Mouse (Mus musculus) CH12.LX (cell line): ENCODE measurements at regions not wholly inside any gene's neighbourhood (a gene's known extent, or its start where the extent isn't known, plus 50 kb on each side); places are given as distances from the start of the nearest gene placed in this dataset.

ENCODE experiments used
- DNase-seq: peaks from one replicate; pipeline ENCODE4 v3.0.0-alpha.2; 2013; ENCODE audit errors: extremely low read depth
- H3K27ac ChIP-seq: 2 replicates; pipeline ENCODE4 v1.5.1; 2012; ENCODE audit warnings: low read depth, mild to moderate bottlenecking, control low read depth, moderate library complexity; ENCODE audit not compliant: insufficient read depth
- H3K27me3 ChIP-seq: replicated peaks from 2 replicates; pipeline ENCODE3; 2012; ENCODE audit warnings: inconsistent platforms
- H3K36me3 ChIP-seq, 2 experiments: replicated peaks in 1 of 2; 2 replicates each; pipeline versions ENCODE3 to v1.6.1; 2012; ENCODE audit warnings: inconsistent platforms in 1 of 2, low read length in 1 of 2, mild to moderate bottlenecking in 1 of 2, mixed read lengths in 1 of 2, moderate library complexity in 1 of 2; ENCODE audit not compliant: control insufficient read depth in 1 of 2, insufficient read depth in 1 of 2
- H3K4me1 ChIP-seq, 2 experiments: 2 replicates each; pipeline ENCODE4 v1.6.1; 2012; ENCODE audit warnings: inconsistent platforms in 1 of 2, moderate library complexity in 1 of 2; ENCODE audit not compliant: insufficient read depth in 2 of 2, control insufficient read depth in 1 of 2
- H3K4me2 ChIP-seq: 2 replicates; pipeline ENCODE4 v1.6.1; 2012; ENCODE audit warnings: low read depth, mild to moderate bottlenecking, control low read depth; ENCODE audit not compliant: poor library complexity, insufficient read depth, severe bottlenecking
- H3K4me3 ChIP-seq, 3 experiments: fragments of 150-350 bp in 1 of 3; sonication (generic) in 1 of 3; replicated peaks in 1 of 3; 2 replicates each; pipeline versions ENCODE3 to v1.5.1; 2011 to 2012; ENCODE audit warnings: low read depth in 2 of 3, low read length in 2 of 3, mild to moderate bottlenecking in 2 of 3, moderate library complexity in 2 of 3, control low read depth in 1 of 3, improper control_type of control experiment in 1 of 3, inconsistent platforms in 1 of 3, mixed read lengths in 1 of 3; ENCODE audit not compliant: poor library complexity in 1 of 3
- H3K79me2 ChIP-seq: replicated peaks from 2 replicates; pipeline ENCODE4 v1.6.1; 2012; ENCODE audit warnings: mild to moderate bottlenecking, moderate library complexity; ENCODE audit not compliant: control insufficient read depth, poor library complexity, insufficient read depth, severe bottlenecking; ENCODE audit errors: extremely low read depth
- H3K9ac ChIP-seq: 2 replicates; pipeline ENCODE4 v1.6.1; 2012; ENCODE audit warnings: low read depth, mild to moderate bottlenecking, control low read depth, moderate library complexity; ENCODE audit not compliant: insufficient read depth
- H3K9me3 ChIP-seq: replicated peaks from 2 replicates; pipeline ENCODE3; 2012; ENCODE audit warnings: low read length, inconsistent platforms, mixed read lengths
- BHLHE40 ChIP-seq: IDR thresholded peaks from 2 replicates; pipeline ENCODE4 v1.6.1; 2011; ENCODE audit warnings: mild to moderate bottlenecking, low read depth, low read length, improper control_type of control experiment
- CHD1 ChIP-seq: IDR thresholded peaks from 2 replicates; pipeline ENCODE4 v1.6.1; 2012; ENCODE audit warnings: low read depth, low read length, improper control_type of control experiment, inconsistent platforms
- CTCF ChIP-seq, 2 experiments: IDR thresholded peaks in 1 of 2; conservative IDR thresholded peaks in 1 of 2; 2 replicates each; pipeline ENCODE4 v1.5.1; 2011 to 2012; ENCODE audit warnings: low read depth in 2 of 2, low read length in 2 of 2, improper control_type of control experiment in 1 of 2, inconsistent platforms in 1 of 2, mild to moderate bottlenecking in 1 of 2, moderate library complexity in 1 of 2
- ELF1 ChIP-seq: IDR thresholded peaks from 2 replicates; pipeline ENCODE4 v1.6.1; 2014; ENCODE audit warnings: low read depth, mild to moderate bottlenecking, inconsistent platforms, low read length, improper control_type of control experiment
- ETS1 ChIP-seq: conservative IDR thresholded peaks from 2 replicates; pipeline ENCODE4 v1.6.1; 2012; ENCODE audit warnings: low read depth, mild to moderate bottlenecking, inconsistent platforms, low read length, improper control_type of control experiment, moderate library complexity
- GABPA ChIP-seq: IDR thresholded peaks from 2 replicates; pipeline ENCODE4 v1.6.1; 2012; ENCODE audit warnings: low read depth, low read length, improper control_type of control experiment, inconsistent platforms; ENCODE audit not compliant: insufficient replicate concordance
- HCFC1 ChIP-seq: IDR thresholded peaks from 2 replicates; pipeline ENCODE4 v1.6.1; 2012; ENCODE audit warnings: low read depth, mild to moderate bottlenecking, inconsistent platforms, low read length, improper control_type of control experiment
- IRF4 ChIP-seq: IDR thresholded peaks from 2 replicates; pipeline ENCODE4 v1.6.1; 2014; ENCODE audit warnings: low read depth, mild to moderate bottlenecking, inconsistent platforms, low read length, improper control_type of control experiment
- MAFK ChIP-seq: IDR thresholded peaks from 2 replicates; pipeline ENCODE4 v1.6.1; 2011; ENCODE audit warnings: low read length, improper control_type of control experiment; ENCODE audit not compliant: insufficient replicate concordance
- MAZ ChIP-seq: IDR thresholded peaks from 2 replicates; pipeline ENCODE4 v1.6.1; 2012; ENCODE audit warnings: low read depth, mild to moderate bottlenecking, inconsistent platforms, low read length, improper control_type of control experiment, moderate library complexity
- MEF2A ChIP-seq: IDR thresholded peaks from 2 replicates; pipeline ENCODE4 v1.6.1; 2014; ENCODE audit warnings: low read depth, mild to moderate bottlenecking, inconsistent platforms, low read length, improper control_type of control experiment, borderline replicate concordance
- NELFE ChIP-seq: IDR thresholded peaks from 2 replicates; pipeline ENCODE4 v1.6.1; 2011; ENCODE audit warnings: low read depth, low read length, improper control_type of control experiment
- NRF1 ChIP-seq: IDR thresholded peaks from 2 replicates; pipeline ENCODE4 v1.6.1; 2014; ENCODE audit warnings: low read depth, mild to moderate bottlenecking, inconsistent platforms, low read length, improper control_type of control experiment, moderate library complexity
- PAX5 ChIP-seq: IDR thresholded peaks from 2 replicates; pipeline ENCODE4 v1.6.1; 2012; ENCODE audit warnings: low read length, inconsistent platforms, mixed read lengths
- POLR2A ChIP-seq: IDR thresholded peaks from 2 replicates; pipeline ENCODE4 v1.6.1; 2011; ENCODE audit warnings: low read depth, mild to moderate bottlenecking, improper control_type of control experiment, low read length
- POLR2AphosphoS2 ChIP-seq: IDR thresholded peaks from 2 replicates; pipeline ENCODE4 v1.6.1; 2011; ENCODE audit warnings: low read depth, low read length, improper control_type of control experiment
- RAD21 ChIP-seq: IDR thresholded peaks from 2 replicates; pipeline ENCODE4 v1.6.1; 2011; ENCODE audit warnings: low read depth, mild to moderate bottlenecking, low read length, improper control_type of control experiment, moderate library complexity
- RCOR1 ChIP-seq: conservative IDR thresholded peaks from 2 replicates; pipeline ENCODE4 v1.6.1; 2012; ENCODE audit warnings: low read depth, mild to moderate bottlenecking, inconsistent platforms, low read length, improper control_type of control experiment
- SIN3A ChIP-seq: IDR thresholded peaks from 2 replicates; pipeline ENCODE4 v1.6.1; 2012; ENCODE audit warnings: low read length, improper control_type of control experiment, inconsistent platforms
- SMC3 ChIP-seq: IDR thresholded peaks from 2 replicates; pipeline ENCODE4 v1.6.1; 2011; ENCODE audit warnings: low read depth, low read length, improper control_type of control experiment
- ZC3H11A ChIP-seq: IDR thresholded peaks from 2 replicates; pipeline ENCODE4 v1.6.1; 2012; ENCODE audit warnings: low read depth, mild to moderate bottlenecking, inconsistent platforms, low read length, improper control_type of control experiment
- ZNF384 ChIP-seq: IDR thresholded peaks from 2 replicates; pipeline ENCODE4 v1.6.1; 2012; ENCODE audit warnings: low read depth, low read length, improper control_type of control experiment, inconsistent platforms
- dilution Hi-C: fragments of 300-500 bp; cut with MboI; formaldehyde crosslinking; loops from 2 replicates; pipeline ENCODE4 v1.14.3; 2020; ENCODE audit warnings: low sequenced_read_pairs; ENCODE audit not compliant: extremely low pct_unique_long_range_greater_than_20kb, extremely low pct_ligation_motif_present
- in situ Hi-C: fragments of 300-500 bp; cut with MboI; formaldehyde crosslinking; loops from 3 replicates; pipeline ENCODE4 v1.14.3; 2019; ENCODE audit warnings: low sequenced_read_pairs, low pct_ligation_motif_present, low pct_unique_long_range_greater_than_20kb, mixed read lengths

- H3K4me1 ChIP-seq: peaks cover 3 to 11% of the 10 kb centered on the region in 2 experiments
- no peak for DNase-seq
- dilution Hi-C loops: no loop called here
- no peaks in the 10 kb centered on the region for H3K9me3 ChIP-seq
- H3K9ac ChIP-seq: no peak overlapping the region
- H3K4me3 ChIP-seq: no peak overlapping the region
- H3K36me3 ChIP-seq: no peaks in the 10 kb centered on the region
- in situ Hi-C loops: no loop called here
- H3K79me2 ChIP-seq: no peaks in the 10 kb centered on the region
- H3K27ac ChIP-seq: no peak overlapping the region
- H3K27me3 ChIP-seq: no peaks in the 10 kb centered on the region
- TF ChIP-seq MEF2A (no peak), SIN3A (no peak), NRF1 (no peak), MAFK (no peak), HCFC1 (no peak), RCOR1 (no peak), CTCF (conservative IDR thresholded peaks at IDR 0.05 in 1 of 2, IDR thresholded peaks at IDR 0.05 in 1 of 2; ENCODE audit: low read depth in 2 of 2, low read length in 2 of 2) (no peak), SMC3 (no peak), ZC3H11A (no peak), POLR2A (no peak), BHLHE40 (no peak), MAZ (no peak), IRF4 (no peak), POLR2AphosphoS2 (no peak), ELF1 (no peak), RAD21 (no peak), GABPA (no peak), ETS1 (no peak)
- no peak overlapping the region for H3K4me2 ChIP-seq
Measured at GRCm38 (mm10) chr13:52249492-52249891, 281.6 kb downstream of the Diras2 start.

DNA sequence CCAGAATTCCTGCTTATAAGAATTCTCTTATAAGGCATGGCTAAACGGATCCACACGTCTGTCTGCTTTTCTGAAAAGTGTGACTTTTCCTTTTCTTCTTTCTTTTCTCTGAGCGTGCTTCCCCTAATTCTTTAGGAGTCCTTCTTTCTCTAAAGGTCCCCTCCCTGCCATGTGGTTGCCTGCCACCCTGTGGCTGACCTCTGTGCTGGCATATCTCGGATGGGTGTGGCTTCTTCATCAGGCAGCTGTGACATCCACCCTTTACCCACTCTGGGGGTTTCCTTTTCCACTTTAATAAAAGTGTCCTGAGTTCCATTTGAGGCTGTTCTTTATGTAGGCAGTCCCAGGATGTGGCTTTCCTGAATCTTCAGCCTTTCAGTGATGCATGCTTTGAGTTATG is 280.7 kb downstream of the Diras2 start:
- Histone ChIP-seq H3K4me2 (no peak overlapping the region), H3K9ac (no peak overlapping the region), H3K9me3 (no peaks in the 10 kb centered on the region), H3K4me3 (no peak overlapping the region), H3K36me3 (no peaks in the 10 kb centered on the region), H3K27me3 (no peaks in the 10 kb centered on the region), H3K4me1 (peaks cover 3 to 11% of the 10 kb centered on the region in 2 experiments), H3K27ac (no peak overlapping the region), H3K79me2 (no peaks in the 10 kb centered on the region)
- TF ChIP-seq SMC3 (peak; percentile 70), CTCF (conservative IDR thresholded peaks at IDR 0.05 in 1 of 2, IDR thresholded peaks at IDR 0.05 in 1 of 2; ENCODE audit: low read depth in 2 of 2, low read length in 2 of 2) (peak in 1 of 2 experiments; percentile 66; a peak in 2 of 4 replicates), ZNF384 (no peak), NELFE (no peak), ZC3H11A (no peak), PAX5 (no peak), CHD1 (no peak), SIN3A (no peak), GABPA (no peak), RAD21 (peak; percentile 55)
- dilution Hi-C loops: no loop called here
- DNase-seq: no peak
- in situ Hi-C loops: loop anchor here (5.0 to 10.0 kb wide), 3 partner anchors 377 to 847 kb away; partner anchors contain the start of gene Nfil3
